Mouse (Mus musculus) forebrain, embryonic 12.5 days (tissue): ENCODE data around the gene Kmt2a. TPM values are rescaled to one million over a fixed set of nuclear protein-coding genes. Genes with fewer than 3 reads are reported as not detected.
A peak's percentile ranks its signal among the peaks of the same experiment; 100 is the strongest.

Source experiments
- ATAC-seq: fragments of 200-750 bp; cut with Nextera tagmentation; 2 replicates; pipeline ENCODE4 v1.8.0; 2017; ENCODE audit warnings: moderate TSS enrichment; ENCODE audit not compliant: low FRiP score
- H3K27ac ChIP-seq: fragments of 300-500 bp; sonication (generic); 2 replicates; pipeline ENCODE4 v1.5.1; 2016; ENCODE audit warnings: mild to moderate bottlenecking
- H3K27me3 ChIP-seq: fragments of 300-500 bp; sonication (generic); 2 replicates; pipeline ENCODE4 v1.6.1; 2016; ENCODE audit warnings: mild to moderate bottlenecking
- H3K36me3 ChIP-seq: fragments of 300-500 bp; sonication (generic); replicated peaks from 2 replicates; pipeline ENCODE4 v1.6.1; 2016; ENCODE audit warnings: mild to moderate bottlenecking
- H3K4me1 ChIP-seq: fragments of 300-500 bp; sonication (generic); 2 replicates; pipeline ENCODE4 v1.6.1; 2016
- H3K4me2 ChIP-seq: fragments of 300-500 bp; sonication (generic); 2 replicates; pipeline ENCODE4 v1.6.1; 2016; ENCODE audit warnings: mild to moderate bottlenecking, moderate library complexity
- H3K4me3 ChIP-seq: fragments of 300-500 bp; sonication (generic); replicated peaks from 2 replicates; pipeline ENCODE4 v1.5.1; 2016; ENCODE audit warnings: mild to moderate bottlenecking
- H3K9ac ChIP-seq: fragments of 300-500 bp; sonication (generic); 2 replicates; pipeline ENCODE4 v1.6.1; 2016; ENCODE audit warnings: mild to moderate bottlenecking
- H3K9me3 ChIP-seq: fragments of 300-500 bp; sonication (generic); 2 replicates; pipeline ENCODE4 v1.6.1; 2016
- WGBS: fragments of 180-500 bp; shearing (Covaris S2); methylation state at CpG from one replicate; pipeline ENCODE4 v1.1.7; 2016; 5-methylcytosine and 5-hydroxymethylcytosine counted together
- polyA plus RNA-seq: library from polyadenylated mRNA; unstranded; fragments of >200 nt; fragmentation: Nextera tagmentation; extraction: Ambion mirVana; gene quantifications from 2 replicates; pipeline ENCODE4 v1.2.1, GENCODE M21; 2016

Kmt2a gene
- polyA plus RNA-seq, 1 experiment from 2014 or later: 28.3 TPM

DNA sequence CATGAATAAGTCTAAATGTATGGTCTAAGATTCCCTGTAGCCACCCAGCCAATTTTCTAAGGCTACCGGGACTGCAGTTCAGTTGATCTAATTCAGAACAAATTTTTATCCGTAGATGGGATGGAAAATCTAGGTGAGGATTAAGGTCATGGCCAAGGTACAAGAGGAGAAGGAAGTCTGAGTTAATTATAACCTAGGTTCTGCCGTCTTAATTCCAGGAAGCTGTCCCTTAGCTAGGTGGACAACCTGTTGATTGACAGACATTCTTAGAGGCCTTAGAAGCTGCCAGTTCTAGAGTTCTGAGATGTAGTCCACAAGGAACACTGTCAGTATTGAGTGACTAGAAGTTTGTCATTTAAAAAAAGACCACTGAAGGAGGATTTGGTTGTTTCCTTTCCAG is 18.6 kb upstream of the Kmt2a start:
- Histone ChIP-seq H3K36me3 (no peaks in the 10 kb centered on the region), H3K27ac (no peak overlapping the region), H3K4me1 (no peaks in the 10 kb centered on the region), H3K4me2 (no peak overlapping the region), H3K9me3 (no peaks in the 10 kb centered on the region), H3K9ac (no peak overlapping the region), H3K4me3 (no peak overlapping the region), H3K27me3 (no peaks in the 10 kb centered on the region)
- no peak for ATAC-seq
- WGBS: 81% methylated on average over 3 of the region's 3 CpGs

DNA sequence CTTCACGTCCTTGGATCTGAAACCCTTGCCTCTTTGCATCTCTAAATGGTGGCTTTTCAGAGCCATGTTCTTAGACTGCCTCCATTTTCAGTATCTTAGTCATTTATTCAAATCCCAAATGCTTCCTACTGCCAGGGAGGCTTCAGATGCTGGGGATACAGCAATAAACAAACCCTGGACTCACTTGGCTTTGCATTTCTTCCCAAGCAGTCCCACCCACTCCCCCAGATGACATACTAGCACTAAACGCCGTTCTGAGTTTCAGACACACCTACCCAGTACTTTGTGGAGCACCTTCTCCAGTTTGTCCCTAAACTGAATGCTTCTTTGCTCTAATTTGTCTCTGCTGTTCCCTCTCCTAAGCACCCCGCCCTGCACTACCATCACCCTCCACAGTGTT is 15.9 kb upstream of the Kmt2a start:
- Histone ChIP-seq H3K27ac (no peak overlapping the region), H3K4me2 (no peak overlapping the region), H3K4me3 (no peak overlapping the region), H3K9me3 (no peaks in the 10 kb centered on the region), H3K9ac (no peak overlapping the region), H3K4me1 (no peaks in the 10 kb centered on the region), H3K27me3 (no peaks in the 10 kb centered on the region), H3K36me3 (no peaks in the 10 kb centered on the region)
- ATAC-seq: no peak
- 69% methylated on average over 4 of the region's 4 CpGs for WGBS

DNA sequence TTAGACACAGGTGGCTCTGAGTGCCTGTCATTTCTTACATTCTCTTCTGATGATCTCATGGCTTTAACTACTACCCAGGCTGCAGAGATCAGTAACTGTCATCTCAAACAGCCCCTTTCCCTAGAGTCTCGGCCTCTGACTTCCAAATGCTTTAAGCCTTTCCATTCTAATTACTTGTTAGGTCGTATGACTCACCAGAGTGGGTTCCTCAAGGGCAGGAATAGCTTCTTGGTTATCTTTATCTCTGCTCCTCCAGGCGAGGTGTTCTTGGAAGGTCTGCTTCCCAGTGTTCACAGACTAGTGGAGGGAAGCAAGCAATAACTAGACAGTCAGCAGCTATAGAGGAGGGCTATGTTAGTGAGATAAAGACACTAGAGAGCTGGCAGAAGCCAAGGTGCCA is 11.6 kb upstream of the Kmt2a start:
- H3K9me3 ChIP-seq: no peaks in the 10 kb centered on the region
- 79% methylated on average over 3 of the region's 3 CpGs for WGBS
- no peak for ATAC-seq

DNA sequence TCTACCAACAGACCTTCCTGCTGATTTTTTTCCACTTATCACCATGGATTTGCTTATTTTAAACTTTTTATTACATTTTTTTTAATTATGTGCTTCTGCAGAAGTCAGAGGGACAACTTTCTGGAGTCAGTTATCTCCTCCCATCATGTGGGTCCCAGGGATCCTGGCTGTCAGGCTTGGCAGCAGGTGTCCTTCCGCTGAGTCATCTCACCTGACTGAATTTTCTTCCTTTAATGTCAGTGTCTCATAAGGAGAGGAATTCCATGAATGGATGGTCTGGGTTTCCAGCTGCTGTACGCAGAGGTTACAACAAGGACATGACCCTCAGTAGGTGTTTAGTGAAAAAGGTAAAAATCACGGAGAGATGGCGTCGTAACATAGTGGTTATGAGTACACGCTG is 10.1 kb upstream of the Kmt2a start:
- WGBS: 87% methylated on average over 6 of the region's 6 CpGs
- H3K27me3 ChIP-seq: peaks cover 4% of the 10 kb centered on the region; the same call in 1 of the 2 replicates
- H3K4me1 ChIP-seq: no peaks in the 10 kb centered on the region
- H3K36me3 ChIP-seq: no peaks in the 10 kb centered on the region
- no peak overlapping the region for H3K27ac ChIP-seq
- no peak overlapping the region for H3K4me3 ChIP-seq
- ATAC-seq: no peak
- no peak overlapping the region for H3K4me2 ChIP-seq
- no peaks in the 10 kb centered on the region for H3K9me3 ChIP-seq
- no peak overlapping the region for H3K9ac ChIP-seq

More for the DNA sequence above, 11.6 kb upstream of the Kmt2a start:
- H3K9ac ChIP-seq: no peak overlapping the region
- no peaks in the 10 kb centered on the region for H3K4me1 ChIP-seq
- H3K4me2 ChIP-seq: no peak overlapping the region
- H3K27me3 ChIP-seq: peaks cover 4% of the 10 kb centered on the region; the same call in 1 of the 2 replicates
- H3K4me3 ChIP-seq: no peak overlapping the region
- no peaks in the 10 kb centered on the region for H3K36me3 ChIP-seq
- no peak overlapping the region for H3K27ac ChIP-seq

DNA sequence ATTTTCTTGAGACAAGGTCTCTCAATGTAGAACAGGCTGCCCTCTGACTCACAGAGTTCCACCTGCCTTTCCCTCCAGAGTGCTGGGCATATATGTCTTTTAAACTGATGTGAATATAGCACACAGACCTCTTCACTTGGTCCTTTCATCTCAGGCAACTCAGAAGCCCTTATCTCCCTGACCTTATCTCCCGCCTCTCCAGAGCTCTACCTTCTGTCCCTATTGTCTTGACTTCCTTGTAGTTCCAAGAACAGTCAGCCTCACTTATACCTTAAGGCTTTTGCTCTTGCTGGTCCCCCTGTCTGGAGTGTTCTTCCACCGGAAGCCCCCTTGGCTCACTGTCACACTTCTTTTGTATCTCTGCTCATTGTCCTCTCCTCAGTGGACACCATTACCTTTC is 9.0 kb upstream of the Kmt2a start:
- WGBS: 65% methylated on average over 2 of the region's 2 CpGs
- no peak for ATAC-seq
- H3K4me2 ChIP-seq: no peak overlapping the region

DNA sequence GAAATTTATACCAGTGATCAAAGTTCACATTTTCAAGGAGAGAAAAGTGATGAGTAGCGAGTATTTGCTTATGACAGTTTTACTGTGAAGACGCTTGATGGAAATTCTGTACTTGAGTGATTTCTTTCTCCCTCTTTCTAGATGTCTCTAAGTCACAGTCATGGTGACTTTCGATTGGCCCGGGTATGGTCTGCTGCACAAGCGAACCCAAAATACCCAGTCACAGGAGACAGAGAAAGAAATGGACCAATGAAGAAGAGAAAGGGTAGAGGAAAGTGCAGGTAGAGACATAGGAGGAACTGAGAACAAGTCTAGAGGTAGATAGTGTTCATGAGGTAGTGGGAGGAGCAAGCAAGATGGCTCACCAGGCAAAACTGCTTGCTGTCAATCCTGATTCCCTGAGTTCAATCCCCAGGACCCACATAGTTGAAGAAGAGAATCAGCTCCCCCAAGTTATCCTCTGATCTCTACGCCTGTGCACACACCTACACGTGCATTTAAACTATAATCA is 7.1 kb upstream of the Kmt2a start:
- Histone ChIP-seq H3K4me3 (no peak overlapping the region), H3K9ac (no peak overlapping the region), H3K27me3 (peaks cover 4% of the 10 kb centered on the region; the same call in 1 of the 2 replicates), H3K9me3 (no peaks in the 10 kb centered on the region), H3K36me3 (no peaks in the 10 kb centered on the region), H3K27ac (no peak overlapping the region), H3K4me2 (no peak overlapping the region), H3K4me1 (peaks cover 3% of the 10 kb centered on the region)
- ATAC-seq: no peak
- 83% methylated on average over 7 of the region's 7 CpGs for WGBS

More for the DNA sequence above, 9.0 kb upstream of the Kmt2a start:
- Histone ChIP-seq H3K4me3 (no peak overlapping the region), H3K4me1 (no peaks in the 10 kb centered on the region), H3K9me3 (no peaks in the 10 kb centered on the region), H3K27me3 (peaks cover 4% of the 10 kb centered on the region; the same call in 1 of the 2 replicates), H3K36me3 (no peaks in the 10 kb centered on the region), H3K9ac (no peak overlapping the region), H3K27ac (no peak overlapping the region)

DNA sequence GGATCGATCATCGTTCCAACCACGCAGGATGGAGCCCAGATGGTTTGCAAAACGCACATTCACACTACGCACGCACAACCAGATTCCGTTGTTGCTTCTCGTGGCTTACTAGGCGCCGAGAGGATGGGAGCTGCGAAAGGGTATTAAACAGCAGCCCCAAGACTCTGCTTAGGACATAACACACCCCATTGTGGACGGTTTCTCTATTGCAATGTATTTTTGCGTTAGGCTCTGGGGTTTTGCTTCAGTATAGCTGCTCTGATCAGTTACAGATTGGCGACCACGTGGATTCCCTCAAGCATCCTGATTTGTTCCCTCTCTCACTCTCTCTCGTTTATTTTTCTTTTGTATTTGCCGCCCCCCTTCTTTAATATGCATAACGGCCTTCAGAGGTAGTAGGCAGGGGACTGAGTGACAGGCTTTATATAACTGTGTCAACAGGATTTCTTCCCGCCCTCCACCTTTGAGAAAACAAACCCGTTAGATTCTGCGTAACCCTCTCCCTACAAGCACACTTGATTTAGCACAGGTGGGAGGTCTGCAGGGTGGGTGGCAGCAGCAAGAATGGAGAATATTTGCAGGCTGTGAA is 2.0 kb upstream of the Kmt2a start:
- Histone ChIP-seq H3K9me3 (no peaks in the 10 kb centered on the region), H3K4me1 (peaks cover 24% of the 10 kb centered on the region), H3K4me3 (peak overlapping the region; percentile 94), H3K27me3 (no peaks in the 10 kb centered on the region), H3K36me3 (no peaks in the 10 kb centered on the region), H3K9ac (peak overlapping the region; percentile 81), H3K27ac (peak overlapping the region; percentile 99), H3K4me2 (peak overlapping the region; percentile 88)
- no peak for ATAC-seq
- under 1% methylated on average over 21 of the region's 21 CpGs for whole genome bisulfite sequencing

DNA sequence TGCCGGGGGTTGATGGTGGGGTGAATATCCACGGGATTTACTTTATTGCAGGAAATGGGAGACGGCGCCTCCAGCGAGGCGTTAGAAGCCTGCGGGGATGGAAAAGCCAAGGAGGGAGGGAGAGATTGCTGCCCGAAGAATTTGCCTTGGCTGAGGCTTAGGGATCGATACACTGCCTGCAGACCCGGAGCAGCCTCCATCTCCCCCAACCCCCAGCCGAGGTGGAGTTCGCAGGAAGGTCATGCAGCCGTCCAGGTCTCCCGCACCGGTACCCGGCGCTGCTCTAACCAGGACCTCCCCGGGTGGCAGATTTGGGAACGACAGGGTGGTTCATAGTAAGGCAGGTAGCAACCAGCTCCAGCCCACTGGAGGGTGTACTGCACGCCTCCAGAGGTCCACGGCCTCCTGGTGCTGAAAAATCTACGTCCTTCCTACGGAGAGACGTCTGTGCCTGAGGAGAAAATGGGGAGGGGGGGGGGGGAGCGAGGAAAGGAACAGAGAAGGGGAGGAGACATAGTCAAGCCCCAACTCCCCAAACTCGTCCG is 1.4 kb upstream of the Kmt2a start:
- no peaks in the 10 kb centered on the region for H3K27me3 ChIP-seq
- ATAC-seq: peak; percentile 61
- peak overlapping the region; percentile 99 for H3K27ac ChIP-seq
- H3K4me2 ChIP-seq: peak overlapping the region; percentile 88
- H3K4me3 ChIP-seq: peak overlapping the region; percentile 94
- H3K9ac ChIP-seq: peak overlapping the region; percentile 81
- WGBS: 0% methylated on average over 26 of the region's 27 CpGs
- H3K36me3 ChIP-seq: peaks cover 4% of the 10 kb centered on the region; the same call in 1 of the 2 replicates
- no peaks in the 10 kb centered on the region for H3K9me3 ChIP-seq
- peaks cover 29% of the 10 kb centered on the region for H3K4me1 ChIP-seq

DNA sequence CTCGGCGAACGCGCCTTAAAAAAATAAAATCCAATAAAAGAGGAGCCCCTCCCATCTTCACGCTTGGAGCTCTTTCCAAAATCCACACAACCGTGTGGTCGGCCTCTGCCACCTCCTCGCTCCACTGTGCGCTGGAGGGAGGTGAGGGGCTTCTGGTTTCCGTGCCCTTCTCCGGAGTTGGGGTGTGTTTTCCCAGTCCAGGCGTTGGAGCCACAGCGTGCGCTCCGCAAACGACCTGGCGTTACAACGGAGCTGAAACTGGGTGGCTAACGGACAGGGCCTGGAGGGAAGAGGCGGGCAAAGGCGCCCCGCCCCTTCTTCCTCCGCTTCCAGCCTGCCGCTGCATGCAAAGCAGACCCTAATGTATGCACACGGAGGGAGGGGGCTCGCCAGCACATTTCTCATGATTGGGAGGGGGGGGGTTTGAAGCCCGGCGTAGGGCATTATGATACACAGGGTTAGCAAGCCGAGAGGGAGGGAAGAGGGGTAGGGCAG is 892 bp upstream of the Kmt2a start:
- WGBS: under 1% methylated on average over 28 of the region's 29 CpGs
- peak; percentile 83 for ATAC-seq
- H3K9me3 ChIP-seq: no peaks in the 10 kb centered on the region

DNA sequence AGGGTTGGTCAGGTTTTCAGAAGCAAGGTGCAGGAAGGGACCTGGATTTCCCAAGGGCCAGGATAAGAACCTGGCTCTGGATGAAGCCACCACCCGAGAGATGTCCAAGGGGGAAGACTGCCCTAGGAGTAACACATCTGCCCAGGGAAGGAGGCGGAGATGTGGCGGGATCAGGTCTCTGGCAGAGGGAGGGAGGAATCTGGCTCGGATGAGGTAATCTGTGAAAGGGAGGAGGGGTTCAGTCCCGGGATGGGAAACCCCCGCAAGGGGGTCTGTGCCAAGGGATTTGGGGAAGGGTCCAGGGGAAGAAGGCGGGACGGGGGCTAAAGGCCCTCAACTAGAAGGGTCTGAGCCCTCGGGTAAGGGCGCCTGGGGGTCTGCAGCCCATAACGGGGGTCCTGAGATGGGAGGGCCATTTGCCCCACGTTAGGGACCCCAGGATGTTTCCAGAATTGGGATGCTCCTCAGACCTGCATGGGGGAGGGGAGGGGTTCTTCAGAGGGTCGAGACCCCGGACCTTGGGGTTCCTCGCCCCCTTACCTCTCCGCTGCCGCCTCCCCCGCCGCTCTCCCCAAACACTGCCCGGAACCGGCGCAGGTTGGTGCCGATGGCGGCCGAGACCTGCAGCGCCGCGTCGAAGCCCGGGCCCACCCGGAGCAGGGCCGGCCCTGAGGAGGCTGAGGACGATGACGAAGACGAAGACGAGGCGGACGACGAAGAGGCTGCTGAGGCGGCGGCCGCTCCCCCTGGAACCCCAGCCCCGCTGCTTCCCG is 601 bp downstream of the Kmt2a start:
- Histone ChIP-seq H3K9me3 (no peaks in the 10 kb centered on the region), H3K9ac (peak overlapping the region; percentile 99), H3K36me3 (peaks cover 10% of the 10 kb centered on the region), H3K27me3 (no peaks in the 10 kb centered on the region), H3K4me2 (peak overlapping the region; percentile 88), H3K4me3 (peak overlapping the region; percentile 94), H3K27ac (peak overlapping the region; percentile 99), H3K4me1 (peaks cover 49% of the 10 kb centered on the region)
- peak; percentile 16; the same call in 1 of the 2 replicates for ATAC-seq
- under 1% methylated on average over 41 of the region's 44 CpGs for WGBS

More for the DNA sequence above, 892 bp upstream of the Kmt2a start:
- peak overlapping the region; percentile 94 for H3K4me3 ChIP-seq
- H3K27ac ChIP-seq: peak overlapping the region; percentile 99
- peak overlapping the region; percentile 88 for H3K4me2 ChIP-seq
- peak overlapping the region; percentile 81 for H3K9ac ChIP-seq
- H3K4me1 ChIP-seq: peaks cover 34% of the 10 kb centered on the region
- no peaks in the 10 kb centered on the region for H3K27me3 ChIP-seq
- H3K36me3 ChIP-seq: peaks cover 9% of the 10 kb centered on the region

DNA sequence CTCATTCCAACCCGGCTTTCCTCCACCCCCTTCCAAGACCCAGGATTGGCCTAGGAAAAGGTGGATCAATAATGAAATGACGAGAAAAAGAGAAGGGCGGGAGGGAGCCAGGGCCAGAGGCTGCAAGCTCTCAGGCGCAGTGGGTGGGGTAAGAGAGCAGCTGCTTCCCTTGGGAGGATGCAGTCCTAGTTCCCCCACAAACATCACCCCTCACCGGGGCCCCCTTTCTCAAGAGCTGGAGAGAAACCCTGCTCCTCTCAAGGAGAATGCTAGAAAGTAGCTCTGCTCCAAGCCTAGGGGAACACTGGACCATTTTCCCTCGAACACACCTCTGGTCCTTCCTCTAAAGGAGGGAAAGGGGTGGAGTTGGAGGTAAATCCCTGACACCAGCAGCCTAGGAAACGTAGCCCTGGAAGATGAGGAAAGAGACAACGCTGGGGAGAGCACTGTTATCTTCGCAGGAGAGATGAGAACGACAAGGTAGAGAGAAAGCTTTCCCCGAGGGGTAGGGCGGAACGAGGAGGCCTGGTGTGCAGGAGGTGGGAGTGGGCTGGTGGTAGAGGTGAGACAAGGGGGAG is 1.3 kb downstream of the Kmt2a start:
- WGBS: under 1% methylated on average over 13 of the region's 13 CpGs
- ATAC-seq: no peak
- H3K36me3 ChIP-seq: peaks cover 10% of the 10 kb centered on the region
- no peaks in the 10 kb centered on the region for H3K27me3 ChIP-seq
- H3K4me2 ChIP-seq: peak overlapping the region; percentile 88
- H3K4me3 ChIP-seq: peak overlapping the region; percentile 94
- peak overlapping the region; percentile 99 for H3K27ac ChIP-seq
- peaks cover 55% of the 10 kb centered on the region for H3K4me1 ChIP-seq
- H3K9ac ChIP-seq: peak overlapping the region; percentile 99
- H3K9me3 ChIP-seq: no peaks in the 10 kb centered on the region
